Mouse (Mus musculus): Measurements from ENCODE around the gene Mrm3. TPM values are rescaled to one million over a fixed set of nuclear protein-coding genes. Genes with fewer than 3 reads are reported as not detected.

Mrm3 gene
- total RNA-seq, 2 experiments from 2014 or later = 2.4 to 6.7 TPM

GRCm38 (mm10) chr11:76285431-76286075 is 42.0 kb downstream of the Mrm3 start:
- ATAC-seq (replicated peaks; ENCODE audit: low FRiP score, poor library complexity, severe bottlenecking) = no peak

GRCm38 (mm10) chr11:76286534-76287126 is 43.1 kb downstream of the Mrm3 start:
- no peak for ATAC-seq (replicated peaks; ENCODE audit: low FRiP score, poor library complexity, severe bottlenecking)

GRCm38 (mm10) chr11:76287301-76287700 is 43.8 kb downstream of the Mrm3 start:
- no peak for ATAC-seq (replicated peaks; ENCODE audit: low FRiP score, poor library complexity, severe bottlenecking)

- no peak for ATAC-seq (replicated peaks; ENCODE audit: low FRiP score, poor library complexity, severe bottlenecking)
Measured at GRCm38 (mm10) chr11:76288645-76289044, 45.1 kb downstream of the Mrm3 start.

- ATAC-seq (replicated peaks; ENCODE audit: low FRiP score, poor library complexity, severe bottlenecking) = no peak
Measured at GRCm38 (mm10) chr11:76290367-76290766, 46.9 kb downstream of the Mrm3 start.

GRCm38 (mm10) chr11:76291960-76292359 is 48.4 kb downstream of the Mrm3 start:
- no peak for ATAC-seq (replicated peaks; ENCODE audit: low FRiP score, poor library complexity, severe bottlenecking)

- ATAC-seq (replicated peaks; ENCODE audit: low FRiP score, poor library complexity, severe bottlenecking) = no peak
Measured at GRCm38 (mm10) chr11:76292398-76292797, 48.9 kb downstream of the Mrm3 start.

GRCm38 (mm10) chr11:76292831-76293230 is 49.3 kb downstream of the Mrm3 start:
- ATAC-seq (replicated peaks; ENCODE audit: low FRiP score, poor library complexity, severe bottlenecking) = no peak

GRCm38 (mm10) chr11:76294078-76294477 is 50.6 kb downstream of the Mrm3 start:
- no peak for ATAC-seq (replicated peaks; ENCODE audit: low FRiP score, poor library complexity, severe bottlenecking)

GRCm38 (mm10) chr11:76294836-76295235 is 51.3 kb downstream of the Mrm3 start:
- no peak for ATAC-seq (replicated peaks; ENCODE audit: low FRiP score, poor library complexity, severe bottlenecking)

- ATAC-seq (replicated peaks; ENCODE audit: low FRiP score, poor library complexity, severe bottlenecking) = no peak
Measured at GRCm38 (mm10) chr11:76297252-76297651, 53.7 kb downstream of the Mrm3 start.

GRCm38 (mm10) chr11:76298457-76299000 is 55.0 kb downstream of the Mrm3 start:
- ATAC-seq (replicated peaks; ENCODE audit: low FRiP score, poor library complexity, severe bottlenecking) = no peak

Other genes with a start within 250 kb of the Mrm3 start
- not detected in 2 replicates for gene 1700016K19Rik, start 243.8 kb upstream of the Mrm3 start, total RNA-seq (2015; ENCODE audit: low replicate concordance)
- gene 1700016K19Rik, start 243.8 kb upstream of the Mrm3 start, total RNA-seq (2017; ENCODE audit: low replicate concordance) = not detected in 2 replicates
- 8.8 and 11.5 TPM in 2 replicates for gene Rflnb, start 215.9 kb upstream of the Mrm3 start, total RNA-seq (2015; ENCODE audit: low replicate concordance)
- gene Rflnb, start 215.9 kb upstream of the Mrm3 start, total RNA-seq (2017; ENCODE audit: low replicate concordance) = 6.7 and 7.2 TPM in 2 replicates
- gene Vps53, start 64.1 kb upstream of the Mrm3 start, total RNA-seq (2015; ENCODE audit: low replicate concordance) = 10.1 and 28.1 TPM in 2 replicates
- gene Vps53, start 64.1 kb upstream of the Mrm3 start, total RNA-seq (2017; ENCODE audit: low replicate concordance) = 6.0 and 7.3 TPM in 2 replicates
- 2.2 TPM in 1 of 2 replicates, not detected in the other for gene Fam57a, start 64.0 kb upstream of the Mrm3 start, total RNA-seq (2015; ENCODE audit: low replicate concordance)
- gene Fam57a, start 64.0 kb upstream of the Mrm3 start, total RNA-seq (2017; ENCODE audit: low replicate concordance) = not detected in 2 replicates
- gene Dbil5, start 26.1 kb upstream of the Mrm3 start, total RNA-seq (2015; ENCODE audit: low replicate concordance) = not detected in 2 replicates
- not detected in 2 replicates for gene Dbil5, start 26.1 kb upstream of the Mrm3 start, total RNA-seq (2017; ENCODE audit: low replicate concordance)
- 9.6 and 26.7 TPM in 2 replicates for gene Gemin4, start 26.1 kb upstream of the Mrm3 start, total RNA-seq (2015; ENCODE audit: low replicate concordance)
- gene Gemin4, start 26.1 kb upstream of the Mrm3 start, total RNA-seq (2017; ENCODE audit: low replicate concordance) = 1.8 and 3.0 TPM in 2 replicates
- gene Glod4, start within 50 bp of the Mrm3 start, total RNA-seq (2015; ENCODE audit: low replicate concordance) = 13.7 and 15.9 TPM in 2 replicates
- gene Glod4, start within 50 bp of the Mrm3 start, total RNA-seq (2017; ENCODE audit: low replicate concordance) = 29.1 and 39.9 TPM in 2 replicates
- 1.4 and 2.1 TPM in 2 replicates for gene Nxn, start 155.4 kb downstream of the Mrm3 start, total RNA-seq (2015; ENCODE audit: low replicate concordance)
- 0.98 TPM in 1 of 2 replicates, not detected in the other for gene Nxn, start 155.4 kb downstream of the Mrm3 start, total RNA-seq (2017; ENCODE audit: low replicate concordance)
- gene Timm22, start 163.2 kb downstream of the Mrm3 start, total RNA-seq (2015; ENCODE audit: low replicate concordance) = 4.2 and 4.7 TPM in 2 replicates
- gene Timm22, start 163.2 kb downstream of the Mrm3 start, total RNA-seq (2017; ENCODE audit: low replicate concordance) = 2.3 and 4.0 TPM in 2 replicates